Mouse (Mus musculus) CH12.LX (cell line): Measurements from ENCODE around the gene Gm2174.

Experiments
- CHD2 ChIP-seq: IDR thresholded peaks from 2 replicates; pipeline ENCODE4 v1.6.1; 2011; ENCODE audit warnings: low read length, improper control_type of control experiment
- CTCF ChIP-seq, 2 experiments: IDR thresholded peaks in 1 of 2; conservative IDR thresholded peaks in 1 of 2; 2 replicates each; pipeline ENCODE4 v1.5.1; 2011 to 2012; ENCODE audit warnings: low read depth in 2 of 2, low read length in 2 of 2, improper control_type of control experiment in 1 of 2, inconsistent platforms in 1 of 2, mild to moderate bottlenecking in 1 of 2, moderate library complexity in 1 of 2
- JUN ChIP-seq: IDR thresholded peaks from 2 replicates; pipeline ENCODE4 v1.6.1; 2011; ENCODE audit warnings: low read depth, mild to moderate bottlenecking, low read length, improper control_type of control experiment, moderate library complexity; ENCODE audit not compliant: insufficient read depth
- POLR2A ChIP-seq: IDR thresholded peaks from 2 replicates; pipeline ENCODE4 v1.6.1; 2011; ENCODE audit warnings: low read depth, mild to moderate bottlenecking, improper control_type of control experiment, low read length

DNA sequence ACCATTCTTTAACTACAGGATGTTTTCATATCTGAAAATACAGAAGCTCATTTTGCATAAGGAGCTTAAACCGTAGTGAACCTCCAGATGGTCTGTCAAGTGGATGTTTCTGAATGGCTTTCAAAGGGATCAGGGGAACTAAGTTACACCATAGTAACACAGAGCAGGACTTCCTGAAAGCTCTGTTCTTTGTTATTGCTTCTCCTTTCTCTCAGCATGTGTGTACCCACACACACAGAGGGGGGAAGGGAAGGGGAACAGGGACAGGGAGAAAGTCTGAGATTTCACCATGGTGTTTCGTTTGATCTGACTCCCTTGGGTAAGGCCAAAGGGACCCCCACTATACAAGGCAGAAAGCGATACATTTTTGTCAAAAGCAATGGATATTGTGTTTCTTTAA is 34.1 kb downstream of the Gm2174 start:
- TF ChIP-seq CHD2 (no peak), CTCF (conservative IDR thresholded peaks at IDR 0.05 in 1 of 2, IDR thresholded peaks at IDR 0.05 in 1 of 2; ENCODE audit: low read depth in 2 of 2, low read length in 2 of 2) (no peak), POLR2A (no peak), JUN (no peak)
